Mouse (Mus musculus) embryonic facial prominence, embryonic 15.5 days (tissue): ENCODE measurements around the gene Tnrc6b. TPM values are rescaled to one million over a fixed set of nuclear protein-coding genes. Genes with fewer than 3 reads are reported as not detected.

Experiments used
- ATAC-seq: fragments of 200-750 bp; cut with Nextera tagmentation; 2 replicates; pipeline ENCODE4 v1.8.0; 2017; ENCODE audit warnings: low read depth, moderate TSS enrichment; ENCODE audit not compliant: insufficient number of reproducible peaks, low FRiP score, low TSS enrichment
- H3K27ac ChIP-seq: fragments of 300-500 bp; sonication (generic); replicated peaks from 2 replicates; pipeline ENCODE4 v1.5.1; 2015; ENCODE audit warnings: mild to moderate bottlenecking, inconsistent platforms
- H3K27me3 ChIP-seq: fragments of 300-500 bp; sonication (generic); 2 replicates; pipeline ENCODE4 v1.6.1; 2015; ENCODE audit warnings: inconsistent platforms
- H3K36me3 ChIP-seq: fragments of 300-500 bp; sonication (generic); 2 replicates; pipeline ENCODE4 v1.6.1; 2015; ENCODE audit warnings: mild to moderate bottlenecking, inconsistent platforms
- H3K4me1 ChIP-seq: fragments of 300-500 bp; sonication (generic); 2 replicates; pipeline ENCODE4 v1.6.1; 2015; ENCODE audit warnings: inconsistent platforms
- H3K4me2 ChIP-seq: fragments of 300-500 bp; sonication (generic); replicated peaks from 2 replicates; pipeline ENCODE4 v1.6.1; 2015; ENCODE audit warnings: mild to moderate bottlenecking, inconsistent platforms
- H3K4me3 ChIP-seq: fragments of 300-500 bp; sonication (generic); replicated peaks from 2 replicates; pipeline ENCODE4 v1.5.1; 2015; ENCODE audit warnings: mild to moderate bottlenecking, inconsistent platforms
- H3K9ac ChIP-seq: fragments of 300-500 bp; sonication (generic); 2 replicates; pipeline ENCODE4 v1.6.1; 2015; ENCODE audit warnings: inconsistent platforms
- H3K9me3 ChIP-seq: fragments of 300-500 bp; sonication (generic); replicated peaks from 2 replicates; pipeline ENCODE4 v1.6.1; 2016; ENCODE audit warnings: inconsistent platforms
- WGBS: fragments of 180-500 bp; shearing (Covaris S2); methylation state at CpG from one replicate; pipeline ENCODE4 v1.1.7; 2015; 5-methylcytosine and 5-hydroxymethylcytosine counted together
- microRNA-seq: library from miRNA; unstranded; fragments of <30 nt; microRNA quantifications from one replicate; pipeline ENCODE4, GENCODE M21; 2016; ENCODE audit warnings: borderline number of aligned reads
- polyA plus RNA-seq: library from polyadenylated mRNA; unstranded; fragments of >200 nt; fragmentation: Nextera tagmentation; extraction: Ambion mirVana; gene quantifications from 2 replicates; pipeline ENCODE4 v1.2.1, GENCODE M21; 2015

Tnrc6b gene
- polyA plus RNA-seq, 1 experiment from 2014 or later = 23.9 TPM

DNA sequence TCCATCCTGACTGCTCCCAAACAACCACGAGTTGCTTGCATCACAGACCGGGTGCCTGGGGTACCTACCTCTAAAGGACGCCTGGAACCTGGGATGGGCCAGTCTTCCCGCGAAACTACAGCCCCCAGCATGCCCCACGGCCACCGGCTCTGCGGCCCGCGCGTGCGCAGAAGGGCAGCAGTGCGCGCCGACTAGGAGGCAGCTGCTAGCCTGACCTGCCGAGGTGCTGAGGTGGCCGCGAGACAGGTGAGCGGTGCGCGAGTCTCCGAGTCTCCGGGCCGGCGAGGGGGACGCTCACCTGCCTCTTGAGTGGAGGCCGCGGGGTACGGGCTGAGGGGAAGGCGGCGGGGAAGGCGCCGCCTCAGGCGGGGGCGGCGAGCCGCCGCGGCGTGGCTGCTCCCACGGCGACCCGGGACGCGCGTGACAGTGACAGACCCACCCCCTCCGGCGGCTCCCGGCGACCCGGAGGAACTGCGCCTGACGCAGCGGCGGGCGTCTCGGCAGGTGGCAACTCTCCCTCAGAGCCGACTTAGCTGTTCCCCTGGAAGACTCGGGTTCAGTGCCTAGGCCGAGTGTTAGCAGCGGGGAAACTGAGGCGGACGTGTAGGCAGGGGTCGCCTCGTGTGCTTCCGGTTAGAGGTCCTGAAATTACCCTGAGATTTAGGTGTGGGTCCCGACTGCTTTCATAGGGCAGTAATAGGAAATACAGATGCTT is 266.7 kb downstream of the Tnrc6b start, which contains the start of gene Sgsm3:
Sgsm3 (plus strand) TSS at position 146 of the 715 bp plus-strand sequence.
- peak; percentile 92 for ATAC-seq
- WGBS = under 1% methylated on average over 67 of the region's 67 CpGs
- Histone ChIP-seq H3K36me3 (no peaks in the 10 kb centered on the region), H3K4me3 (peak within 1 kb of the TSS; percentile 90), H3K9ac (peak within 1 kb of the TSS; percentile 62), H3K4me2 (peak within 1 kb of the TSS; percentile 77), H3K9me3 (no peaks in the 10 kb centered on the region), H3K27me3 (no peaks in the 10 kb centered on the region), H3K4me1 (no peaks in the 10 kb centered on the region), H3K27ac (0 out of 2 replicates have a peak within 1 kb of the TSS, but pooled peaks have one; percentile 11)

DNA sequence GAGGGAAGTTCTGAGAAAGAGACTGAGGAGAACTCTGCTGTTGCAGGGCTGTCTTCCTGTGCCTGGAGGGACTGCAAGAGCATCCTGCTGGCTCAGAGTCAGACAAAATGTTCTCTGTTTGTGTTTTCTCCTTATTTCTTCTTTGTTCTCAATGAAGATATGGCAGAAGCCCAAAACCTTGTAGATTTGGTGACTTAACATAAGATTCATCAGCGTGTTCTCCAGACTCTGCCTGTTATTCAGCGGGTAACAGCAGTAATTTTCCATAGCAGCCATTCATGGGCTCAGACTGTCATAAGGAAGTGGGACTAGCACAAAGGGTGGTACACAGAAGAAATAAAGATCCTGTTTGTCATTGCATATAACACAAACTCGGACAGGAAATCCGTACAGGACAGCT is 268.5 kb downstream of the Tnrc6b start:
- Histone ChIP-seq H3K9ac (no peak overlapping the region), H3K27me3 (no peaks in the 10 kb centered on the region), H3K9me3 (no peaks in the 10 kb centered on the region), H3K4me2 (no peak overlapping the region), H3K4me1 (no peaks in the 10 kb centered on the region), H3K4me3 (no peak overlapping the region), H3K27ac (no peak overlapping the region), H3K36me3 (no peaks in the 10 kb centered on the region)
- ATAC-seq = no peak
- 65% methylated on average over 4 of the region's 4 CpGs for WGBS

DNA sequence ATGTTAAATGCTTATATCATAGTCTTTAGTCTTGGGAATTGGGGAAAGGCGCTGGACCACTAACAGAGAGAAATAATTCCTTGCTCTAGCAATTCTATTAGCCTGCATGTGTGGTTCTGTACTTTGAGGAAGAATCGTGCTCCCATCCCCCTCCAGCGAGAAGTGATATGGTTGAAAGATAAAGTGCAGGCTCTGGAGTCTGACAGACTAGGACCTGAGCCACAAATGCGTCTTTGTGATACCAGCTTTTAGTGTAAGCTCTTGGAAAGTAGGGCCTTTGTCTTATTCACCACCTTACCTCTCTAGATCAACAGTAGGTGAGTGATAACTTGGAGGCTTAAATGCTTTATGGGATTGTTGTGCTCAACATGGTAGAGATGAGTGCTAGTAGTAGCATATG is 270.1 kb downstream of the Tnrc6b start:
- no peak overlapping the region for H3K4me3 ChIP-seq
- WGBS = 84% methylated on average over 4 of the region's 4 CpGs
- H3K36me3 ChIP-seq = no peaks in the 10 kb centered on the region
- no peak overlapping the region for H3K4me2 ChIP-seq
- no peak for ATAC-seq
- no peaks in the 10 kb centered on the region for H3K4me1 ChIP-seq
- H3K9me3 ChIP-seq = no peaks in the 10 kb centered on the region
- no peak overlapping the region for H3K9ac ChIP-seq
- H3K27me3 ChIP-seq = no peaks in the 10 kb centered on the region
- H3K27ac ChIP-seq = no peak overlapping the region

DNA sequence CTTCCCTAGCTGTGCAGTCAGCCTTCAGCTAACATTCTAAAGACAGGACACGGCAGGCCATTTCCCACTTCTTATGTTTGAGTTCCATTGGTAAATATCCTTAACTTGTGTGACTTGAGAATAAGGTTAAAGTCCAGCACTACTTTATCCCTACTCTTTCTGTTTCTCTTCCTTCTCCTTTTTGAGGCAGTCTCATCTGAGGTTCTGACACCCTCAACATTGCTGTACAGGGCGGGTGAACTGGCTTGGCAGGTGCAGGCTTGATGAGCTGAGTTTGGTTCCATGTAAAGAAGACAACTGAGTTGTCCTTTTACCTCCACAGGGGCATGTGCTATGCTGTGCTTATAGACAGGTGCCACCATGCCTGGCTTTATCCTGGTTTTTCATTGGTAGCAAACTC is 272.2 kb downstream of the Tnrc6b start:
- Histone ChIP-seq H3K4me2 (no peak overlapping the region), H3K4me1 (no peaks in the 10 kb centered on the region), H3K27ac (no peak overlapping the region), H3K4me3 (no peak overlapping the region), H3K9me3 (no peaks in the 10 kb centered on the region), H3K9ac (no peak overlapping the region), H3K36me3 (no peaks in the 10 kb centered on the region), H3K27me3 (no peaks in the 10 kb centered on the region)
- ATAC-seq = no peak
- WGBS = 74% methylated on average over 2 of the region's 2 CpGs

DNA sequence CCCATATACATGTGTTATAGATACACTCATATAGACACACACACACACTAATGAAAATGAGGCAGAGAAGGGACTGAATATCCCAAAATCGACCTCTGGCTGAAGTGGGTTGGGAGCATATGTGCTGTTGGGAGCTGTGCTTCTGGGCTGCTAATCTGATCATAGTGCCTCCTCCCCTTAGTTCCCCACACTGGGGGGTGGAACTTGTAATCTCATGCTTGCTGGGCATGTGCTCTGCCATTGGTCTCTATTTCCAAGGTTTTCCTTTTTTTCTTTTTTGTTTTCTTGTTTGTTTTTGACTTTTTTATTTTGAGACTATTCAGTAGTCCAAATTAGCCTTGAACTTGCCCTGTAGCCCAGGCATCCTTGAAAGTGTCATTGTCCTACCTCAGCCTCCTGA is 277.2 kb downstream of the Tnrc6b start:
- Histone ChIP-seq H3K4me2 (no peak overlapping the region), H3K4me1 (no peaks in the 10 kb centered on the region), H3K36me3 (no peaks in the 10 kb centered on the region), H3K4me3 (no peak overlapping the region), H3K27me3 (no peaks in the 10 kb centered on the region), H3K9me3 (no peaks in the 10 kb centered on the region), H3K9ac (no peak overlapping the region), H3K27ac (no peak overlapping the region)
- ATAC-seq = no peak
- WGBS = 38% methylated on average over 1 of the region's 1 CpGs

DNA sequence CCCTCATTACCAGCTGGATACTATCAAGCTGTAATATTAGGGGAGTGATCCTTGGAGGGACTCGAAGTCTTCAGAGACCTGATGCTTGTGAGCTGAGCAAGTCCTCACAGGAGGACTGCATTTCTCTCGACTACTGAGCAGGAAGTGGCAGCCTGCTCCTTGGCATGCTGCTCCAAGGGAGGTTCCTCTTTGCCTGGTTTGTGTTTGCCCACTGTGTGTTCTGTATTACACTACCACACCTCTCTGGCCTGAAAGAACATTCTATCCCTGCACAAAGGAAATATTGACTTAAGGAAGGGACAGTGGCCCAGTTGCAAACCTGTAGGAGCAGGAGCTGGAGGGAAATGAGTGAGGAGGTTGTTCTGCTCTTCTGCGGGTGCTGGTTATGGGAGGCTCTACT is 278.6 kb downstream of the Tnrc6b start:
- H3K27ac ChIP-seq = 0 out of 2 replicates have a peak overlapping the region, but pooled peaks have one; percentile 22
- no peak for ATAC-seq
- WGBS = 54% methylated on average over 3 of the region's 3 CpGs

More for the DNA sequence above, 278.6 kb downstream of the Tnrc6b start:
- Histone ChIP-seq H3K4me2 (no peak overlapping the region), H3K4me3 (no peak overlapping the region), H3K36me3 (no peaks in the 10 kb centered on the region), H3K9ac (no peak overlapping the region), H3K4me1 (no peaks in the 10 kb centered on the region), H3K9me3 (no peaks in the 10 kb centered on the region), H3K27me3 (no peaks in the 10 kb centered on the region)

Small RNAs within 50 kb of the gene (microRNA-seq; reads per million reads assigned to microRNA genes)
- gene Mir5113 = 9.3 reads per million, percentile 28 among the genes with 10 or more reads in this experiment

Other genes with a start within 250 kb of the Tnrc6b start
- gene Enthd1, start 146.2 kb upstream of the Tnrc6b start, polyA plus RNA-seq = not detected in 2 replicates
- 0.87 and 0.97 TPM in 2 replicates for gene Grap2, start 138.7 kb upstream of the Tnrc6b start, polyA plus RNA-seq
- gene Fam83f, start 39.5 kb upstream of the Tnrc6b start, polyA plus RNA-seq = 8.4 and 9.0 TPM in 2 replicates
- 128 and 136 TPM in 2 replicates for gene Adsl, start 237.2 kb downstream of the Tnrc6b start, polyA plus RNA-seq